Mouse (Mus musculus): ENCODE data around the gene Otub2. TPM values are rescaled to one million over a fixed set of nuclear protein-coding genes. Genes with fewer than 3 reads are reported as not detected.

Gene Otub2
- polyA plus RNA-seq, 1 experiment from 2014 or later: 15.6 TPM

DNA sequence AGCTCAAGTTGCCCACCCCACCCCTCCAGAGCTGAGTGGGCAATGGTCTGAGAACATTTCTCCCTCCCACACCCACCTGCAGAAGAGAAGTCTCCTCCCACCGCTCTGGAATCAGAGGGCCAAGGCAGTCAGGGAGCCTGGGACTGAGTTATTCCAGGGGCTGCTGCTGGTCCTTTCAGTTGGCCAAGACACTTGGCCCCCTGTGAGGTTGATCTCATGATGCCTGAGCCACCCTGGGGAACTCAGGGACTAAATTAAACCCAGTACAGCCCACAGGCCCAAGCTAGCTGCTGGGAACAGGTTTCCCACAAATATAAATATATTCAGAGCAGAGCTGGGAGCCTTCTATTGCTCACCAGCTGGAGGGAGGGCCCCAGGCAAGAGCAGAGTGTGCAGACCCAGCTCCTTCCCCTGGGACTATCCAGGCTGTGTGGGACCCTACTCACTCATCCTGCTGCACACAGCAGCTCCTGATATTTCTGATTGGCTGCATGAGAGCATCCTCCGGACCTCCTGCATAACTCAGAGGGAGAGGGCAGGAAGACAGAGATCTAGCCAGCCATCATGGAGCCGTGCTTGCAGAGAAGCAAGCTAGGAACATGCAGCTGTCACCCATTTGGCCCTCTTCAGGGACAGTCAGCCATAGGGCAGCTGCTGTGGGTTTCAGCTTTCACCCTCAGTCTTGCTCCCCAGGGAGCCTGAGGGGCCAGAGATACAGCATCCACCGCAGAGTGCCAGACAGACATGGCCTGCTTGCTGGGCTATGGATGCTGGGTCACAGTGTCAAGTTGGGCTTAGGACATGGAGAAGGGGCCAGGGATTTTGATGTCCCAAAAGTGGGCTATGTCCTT, 29.3 kb upstream of the Otub2 start:
- no peak for ATAC-seq (ENCODE audit: low FRiP score, low read depth)
- WGBS: 70% methylated on average over 4 of the region's 4 CpGs
- no peaks in the 10 kb centered on the region for H3K27me3 ChIP-seq
- H3K4me2 ChIP-seq (replicated peaks): no peak overlapping the region
- H3K27ac ChIP-seq (replicated peaks): no peak overlapping the region
- no peaks in the 10 kb centered on the region for H3K4me1 ChIP-seq
- no peaks in the 10 kb centered on the region for H3K9me3 ChIP-seq
- H3K36me3 ChIP-seq: no peaks in the 10 kb centered on the region
- no peak overlapping the region for H3K9ac ChIP-seq (replicated peaks)
- no peak overlapping the region for H3K4me3 ChIP-seq

- no peaks in the 10 kb centered on the region for H3K9me3 ChIP-seq
- no peak overlapping the region for H3K4me2 ChIP-seq (replicated peaks)
- H3K36me3 ChIP-seq: no peaks in the 10 kb centered on the region
- H3K4me3 ChIP-seq: no peak overlapping the region
- no peak for ATAC-seq (ENCODE audit: low FRiP score, low read depth)
- 88% methylated on average over 8 of the region's 8 CpGs for WGBS
- H3K27ac ChIP-seq (replicated peaks): no peak overlapping the region
- H3K4me1 ChIP-seq: no peaks in the 10 kb centered on the region
- H3K27me3 ChIP-seq: no peaks in the 10 kb centered on the region
- no peak overlapping the region for H3K9ac ChIP-seq (replicated peaks)
Observed at GRCm38 (mm10) chr12:103360812-103361211, 27.7 kb upstream of the Otub2 start.

GRCm38 (mm10) chr12:103361539-103362307, 26.8 kb upstream of the Otub2 start:
- no peak overlapping the region for H3K9ac ChIP-seq (replicated peaks)
- no peaks in the 10 kb centered on the region for H3K36me3 ChIP-seq
- no peaks in the 10 kb centered on the region for H3K9me3 ChIP-seq
- H3K4me2 ChIP-seq (replicated peaks): no peak overlapping the region
- H3K27me3 ChIP-seq: no peaks in the 10 kb centered on the region
- no peak for ATAC-seq (ENCODE audit: low FRiP score, low read depth)
- H3K4me1 ChIP-seq: no peaks in the 10 kb centered on the region
- H3K27ac ChIP-seq (replicated peaks): no peak overlapping the region
- no peak overlapping the region for H3K4me3 ChIP-seq
- WGBS: 91% methylated on average over 17 of the region's 17 CpGs

GRCm38 (mm10) chr12:103362336-103362735, 26.1 kb upstream of the Otub2 start:
- H3K36me3 ChIP-seq: no peaks in the 10 kb centered on the region
- 79% methylated on average over 3 of the region's 3 CpGs for WGBS

GRCm38 (mm10) chr12:103367171-103367570, 21.3 kb upstream of the Otub2 start:
- Histone ChIP-seq H3K4me3 (no peak overlapping the region), H3K36me3 (no peaks in the 10 kb centered on the region), H3K4me1 (0 out of 2 replicates have a peak, but pooled peaks cover 3% of the 10 kb centered on the region), H3K9ac (replicated peaks) (no peak overlapping the region), H3K27me3 (peaks cover 15% of the 10 kb centered on the region), H3K27ac (replicated peaks) (no peak overlapping the region), H3K9me3 (no peaks in the 10 kb centered on the region), H3K4me2 (replicated peaks) (no peak overlapping the region)
- 72% methylated on average over 2 of the region's 2 CpGs for WGBS
- no peak for ATAC-seq (ENCODE audit: low FRiP score, low read depth)

More at GRCm38 (mm10) chr12:103362336-103362735, 26.1 kb upstream of the Otub2 start:
- Histone ChIP-seq H3K27ac (replicated peaks) (no peak overlapping the region), H3K27me3 (no peaks in the 10 kb centered on the region), H3K9ac (replicated peaks) (no peak overlapping the region), H3K4me3 (no peak overlapping the region), H3K4me2 (replicated peaks) (no peak overlapping the region), H3K9me3 (no peaks in the 10 kb centered on the region), H3K4me1 (no peaks in the 10 kb centered on the region)
- ATAC-seq (ENCODE audit: low FRiP score, low read depth): no peak

- Histone ChIP-seq H3K27me3 (peaks cover 15% of the 10 kb centered on the region), H3K9ac (replicated peaks) (0 out of 2 replicates have a peak overlapping the region, but pooled peaks have one; percentile 1)
- 21% methylated on average over 18 of the region's 18 CpGs for WGBS
Observed at GRCm38 (mm10) chr12:103367620-103368325, 20.7 kb upstream of the Otub2 start.

GRCm38 (mm10) chr12:103368326-103368669, 20.2 kb upstream of the Otub2 start:
- no peaks in the 10 kb centered on the region for H3K36me3 ChIP-seq
- no peak for ATAC-seq (ENCODE audit: low FRiP score, low read depth)
- H3K9me3 ChIP-seq: no peaks in the 10 kb centered on the region
- H3K27me3 ChIP-seq: peaks cover 15% of the 10 kb centered on the region
- no peak overlapping the region for H3K4me2 ChIP-seq (replicated peaks)
- H3K4me1 ChIP-seq: 0 out of 2 replicates have a peak, but pooled peaks cover 3% of the 10 kb centered on the region
- no peak overlapping the region for H3K4me3 ChIP-seq
- 82% methylated on average over 7 of the region's 7 CpGs for WGBS
- H3K27ac ChIP-seq (replicated peaks): no peak overlapping the region
- H3K9ac ChIP-seq (replicated peaks): 0 out of 2 replicates have a peak overlapping the region, but pooled peaks have one; percentile 1

More at GRCm38 (mm10) chr12:103367620-103368325, 20.7 kb upstream of the Otub2 start:
- Histone ChIP-seq H3K9me3 (no peaks in the 10 kb centered on the region), H3K36me3 (no peaks in the 10 kb centered on the region), H3K4me2 (replicated peaks) (peak overlapping the region; percentile 36), H3K27ac (replicated peaks) (no peak overlapping the region), H3K4me1 (0 out of 2 replicates have a peak, but pooled peaks cover 3% of the 10 kb centered on the region), H3K4me3 (no peak overlapping the region)
- peak; percentile 74 for ATAC-seq (ENCODE audit: low FRiP score, low read depth)

- H3K27ac ChIP-seq (replicated peaks): no peak overlapping the region
- no peaks in the 10 kb centered on the region for H3K9me3 ChIP-seq
- no peak overlapping the region for H3K4me2 ChIP-seq (replicated peaks)
- H3K9ac ChIP-seq (replicated peaks): no peak overlapping the region
- 0 out of 2 replicates have a peak, but pooled peaks cover 3% of the 10 kb centered on the region for H3K4me1 ChIP-seq
- no peak for ATAC-seq (ENCODE audit: low FRiP score, low read depth)
- WGBS: 77% methylated on average over 2 of the region's 2 CpGs
- H3K36me3 ChIP-seq: no peaks in the 10 kb centered on the region
- H3K4me3 ChIP-seq: no peak overlapping the region
- H3K27me3 ChIP-seq: peaks cover 15% of the 10 kb centered on the region
Observed at GRCm38 (mm10) chr12:103368777-103369176, 19.7 kb upstream of the Otub2 start.

DNA sequence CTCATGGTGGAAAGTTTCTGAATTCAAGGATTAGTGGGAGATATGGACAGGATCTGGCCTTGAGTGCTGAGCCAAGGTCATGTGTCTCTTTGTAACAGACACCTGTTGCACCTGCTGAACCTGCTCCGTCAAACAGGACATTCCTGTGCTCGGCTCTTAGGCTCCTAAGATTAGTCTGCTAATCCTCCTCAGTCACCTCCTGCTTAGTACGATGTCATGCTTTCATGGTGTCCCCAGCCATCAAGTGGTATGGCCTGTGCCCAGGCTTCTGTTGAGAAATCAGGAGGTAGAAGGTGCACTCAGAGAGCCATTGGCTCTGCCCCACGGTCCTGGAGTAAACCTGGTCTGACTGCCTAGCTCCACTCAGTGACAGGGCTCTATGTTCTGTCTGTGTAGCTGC, 17.6 kb upstream of the Otub2 start:
- Histone ChIP-seq H3K36me3 (no peaks in the 10 kb centered on the region), H3K27me3 (peaks cover 15% of the 10 kb centered on the region), H3K4me3 (no peak overlapping the region), H3K9ac (replicated peaks) (no peak overlapping the region), H3K4me1 (0 out of 2 replicates have a peak, but pooled peaks cover 3% of the 10 kb centered on the region), H3K27ac (replicated peaks) (no peak overlapping the region), H3K4me2 (replicated peaks) (no peak overlapping the region), H3K9me3 (no peaks in the 10 kb centered on the region)
- 80% methylated on average over 4 of the region's 4 CpGs for WGBS
- no peak for ATAC-seq (ENCODE audit: low FRiP score, low read depth)

DNA sequence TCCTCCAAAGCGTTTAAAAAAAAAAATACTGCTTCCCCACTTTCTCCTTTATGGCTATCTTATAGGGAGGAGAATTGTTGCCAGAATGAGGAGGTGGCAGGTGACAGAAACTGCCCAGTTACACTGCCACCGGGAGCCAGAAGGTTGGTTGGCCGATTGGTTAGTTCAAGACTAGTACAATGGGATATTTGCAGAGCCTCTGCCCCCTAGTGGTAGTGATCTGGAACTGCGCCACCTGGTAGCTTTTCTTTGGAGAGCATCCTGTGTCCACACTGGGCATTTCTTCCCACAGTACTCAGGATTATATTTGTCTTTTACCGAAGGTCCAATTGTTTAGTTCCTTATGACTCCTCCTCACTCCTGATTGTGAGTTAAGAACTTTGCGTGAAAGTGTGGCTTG, 16.8 kb upstream of the Otub2 start:
- 29% methylated on average over 6 of the region's 6 CpGs for WGBS
- ATAC-seq (ENCODE audit: low FRiP score, low read depth): no peak

DNA sequence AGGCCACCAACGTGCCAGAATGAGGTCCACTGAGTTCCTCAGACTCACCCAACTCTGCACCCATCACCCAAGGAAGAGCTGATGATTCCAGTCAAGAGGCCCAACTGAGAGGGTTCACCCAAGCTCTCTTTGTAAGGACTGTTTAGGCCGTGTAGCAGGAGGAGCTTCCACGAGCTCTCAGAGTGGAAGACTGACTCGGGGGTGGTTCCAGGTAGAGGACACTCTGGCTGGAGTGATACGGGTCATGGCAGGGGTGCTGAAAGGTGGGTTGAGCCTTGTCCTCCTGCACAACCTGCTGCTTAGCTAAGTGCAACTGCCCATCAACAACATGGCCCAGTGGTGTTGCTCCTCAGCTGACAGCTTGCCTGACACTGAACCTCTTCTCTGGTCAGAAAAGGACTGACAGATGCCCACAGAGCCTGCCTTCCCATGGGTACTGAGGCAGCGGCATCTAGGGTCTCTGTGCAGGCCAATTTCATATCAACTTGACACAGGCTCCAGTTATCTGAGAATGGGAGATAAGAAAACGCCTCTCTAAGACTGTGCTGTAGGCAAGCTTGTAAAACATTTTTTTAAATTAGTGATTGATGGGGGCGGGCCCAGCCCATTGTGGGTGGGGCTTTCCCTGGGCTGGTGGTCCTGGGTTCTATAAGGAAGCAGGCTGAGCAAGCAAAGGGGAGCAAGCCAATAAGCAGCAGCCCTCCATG, 14.8 kb upstream of the Otub2 start:
- ATAC-seq (ENCODE audit: low FRiP score, low read depth): no peak
- 74% methylated on average over 8 of the region's 8 CpGs for WGBS

More for the DNA sequence above, 16.8 kb upstream of the Otub2 start:
- Histone ChIP-seq H3K4me1 (0 out of 2 replicates have a peak, but pooled peaks cover 3% of the 10 kb centered on the region), H3K9me3 (no peaks in the 10 kb centered on the region), H3K27me3 (peaks cover 15% of the 10 kb centered on the region), H3K4me2 (replicated peaks) (no peak overlapping the region), H3K36me3 (no peaks in the 10 kb centered on the region), H3K4me3 (no peak overlapping the region), H3K9ac (replicated peaks) (no peak overlapping the region), H3K27ac (replicated peaks) (no peak overlapping the region)

More for the DNA sequence above, 14.8 kb upstream of the Otub2 start:
- no peaks in the 10 kb centered on the region for H3K9me3 ChIP-seq
- H3K9ac ChIP-seq (replicated peaks): no peak overlapping the region
- no peaks in the 10 kb centered on the region for H3K4me1 ChIP-seq
- H3K27ac ChIP-seq (replicated peaks): no peak overlapping the region
- H3K4me3 ChIP-seq: no peak overlapping the region
- H3K36me3 ChIP-seq: no peaks in the 10 kb centered on the region
- peaks cover 7% of the 10 kb centered on the region for H3K27me3 ChIP-seq
- no peak overlapping the region for H3K4me2 ChIP-seq (replicated peaks)

All from midbrain, embryonic 12.5 days (tissue).